Mouse (Mus musculus): ENCODE results near the gene Pgbd5. TPM values are rescaled to one million over a fixed set of nuclear protein-coding genes. Genes with fewer than 3 reads are reported as not detected.

Gene Pgbd5
- polyA plus RNA-seq, 1 experiment = 0.88 TPM

DNA sequence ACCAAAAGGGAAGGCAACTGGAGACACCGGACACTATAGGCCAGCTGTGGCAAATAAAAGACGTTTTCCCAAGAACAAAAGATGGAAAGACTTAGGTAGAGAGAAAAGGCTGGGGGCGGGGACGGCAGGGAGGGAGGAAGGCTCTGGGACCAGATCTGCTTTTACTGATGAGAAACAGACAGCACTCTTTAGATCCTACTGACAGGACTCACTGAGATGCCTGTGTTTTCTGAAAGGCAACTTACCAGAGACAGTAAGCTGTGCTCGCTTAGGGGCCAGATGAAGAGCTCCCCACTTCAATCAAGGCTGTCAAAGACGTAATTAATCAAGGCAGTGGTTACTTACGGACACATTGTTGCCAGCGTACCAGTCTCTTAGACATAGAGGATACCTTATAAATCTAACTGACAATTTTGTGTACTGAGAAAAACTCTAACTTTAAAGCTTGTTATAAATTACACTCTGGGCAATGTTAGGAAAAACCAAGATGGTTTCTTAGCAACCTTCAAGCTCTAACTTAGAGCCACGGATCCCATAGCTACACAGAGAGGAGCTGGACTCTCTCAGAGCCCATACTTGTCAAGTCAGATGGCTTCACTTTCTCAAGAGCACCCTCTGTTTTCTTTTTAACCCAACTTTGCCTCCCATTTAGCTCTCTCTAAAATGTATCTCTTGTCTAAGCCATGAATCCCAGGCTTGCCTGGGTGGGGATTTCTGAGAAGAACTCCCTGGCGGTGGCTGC lies 47.0 kb downstream of the Pgbd5 start:
- no peak for DNase-seq (ENCODE audit: low read depth)

DNA sequence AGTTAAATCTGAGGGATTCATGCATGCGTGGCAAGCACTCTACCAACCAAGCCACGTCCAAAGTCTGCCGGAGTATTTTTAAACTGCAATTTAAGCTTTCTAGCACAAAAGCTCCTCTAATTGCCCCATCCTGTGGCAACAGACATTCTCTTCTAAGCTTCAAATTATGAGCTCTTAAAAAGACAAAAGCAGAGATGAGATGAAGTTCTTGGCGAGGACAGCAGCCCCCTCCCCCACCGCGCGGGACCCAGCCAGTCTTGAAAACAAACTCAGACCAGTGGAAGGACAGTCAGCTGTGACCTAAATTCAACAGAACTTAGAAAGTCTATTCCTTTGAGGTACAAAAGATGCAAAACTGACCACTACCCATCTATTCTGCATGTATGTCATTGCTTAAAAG lies 48.3 kb downstream of the Pgbd5 start:
- no peak for DNase-seq (ENCODE audit: low read depth)

DNA sequence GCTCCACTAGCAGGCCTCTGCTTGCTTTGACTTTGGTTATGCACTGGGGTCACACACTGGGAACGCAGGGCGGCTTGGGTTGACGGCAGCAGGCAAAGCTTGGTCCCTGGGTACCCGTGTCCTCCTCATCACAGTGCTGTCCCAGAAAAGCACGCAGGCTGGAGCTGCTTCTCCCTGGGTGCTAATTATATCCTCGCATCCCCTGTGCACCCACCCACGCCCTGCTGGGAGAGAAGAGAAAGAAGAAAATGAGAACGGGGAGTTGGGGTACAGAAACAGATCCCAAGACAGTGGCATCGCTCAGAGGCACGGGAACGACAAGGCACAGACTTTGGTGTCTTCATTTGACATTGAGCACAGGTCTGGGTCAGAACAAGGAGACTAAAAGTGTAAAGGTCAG lies 50.0 kb downstream of the Pgbd5 start:
- no peak for DNase-seq (ENCODE audit: low read depth)

GRCm38 (mm10) chr8:124386225-124386899 lies 53.1 kb downstream of the Pgbd5 start:
- no peak for DNase-seq (ENCODE audit: low read depth)

DNA sequence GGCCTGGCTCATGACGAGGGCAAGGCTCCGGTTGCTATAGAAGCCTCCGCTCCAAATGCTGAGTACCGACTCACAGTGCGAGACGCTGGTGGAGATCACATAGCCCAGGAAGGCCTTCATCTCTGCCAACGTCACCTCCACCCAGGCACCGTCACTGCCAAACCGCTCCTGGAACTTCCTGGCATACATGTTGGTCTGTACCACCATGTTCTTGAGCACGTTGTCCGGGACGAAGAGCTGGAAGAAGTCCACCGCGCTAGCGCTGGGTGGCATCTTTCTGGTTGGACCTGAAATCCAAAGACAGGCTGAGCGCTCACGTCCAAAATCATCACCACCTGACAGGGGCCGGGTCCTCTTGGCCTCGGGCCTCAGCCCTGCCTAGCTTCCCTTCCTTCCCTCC lies 55.1 kb downstream of the Pgbd5 start:
- no peak for DNase-seq (ENCODE audit: low read depth)

DNA sequence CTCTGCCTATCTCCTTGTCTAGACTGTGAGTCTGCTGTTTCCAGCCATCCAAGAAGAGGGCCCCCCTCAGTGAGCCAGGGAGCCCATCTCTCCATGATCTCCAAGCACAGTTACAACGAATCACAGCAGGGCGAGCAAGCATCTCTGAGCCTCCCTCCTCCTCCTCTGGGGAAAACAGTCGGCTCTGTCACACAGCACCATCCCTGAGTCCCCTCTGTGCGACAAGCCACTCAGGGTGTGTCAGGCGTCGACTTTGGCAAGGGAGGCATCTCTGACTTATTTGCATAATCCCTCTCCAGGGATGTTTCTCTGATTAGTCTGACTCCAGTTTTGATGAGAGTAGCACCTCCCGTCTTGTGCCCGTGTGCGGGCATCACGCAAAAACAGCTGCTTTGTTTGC lies 57.2 kb downstream of the Pgbd5 start:
- no peak for DNase-seq (ENCODE audit: low read depth)

- DNase-seq (ENCODE audit: low read depth) = no peak
Measured at GRCm38 (mm10) chr8:124379289-124379688, 60.2 kb downstream of the Pgbd5 start.

DNA sequence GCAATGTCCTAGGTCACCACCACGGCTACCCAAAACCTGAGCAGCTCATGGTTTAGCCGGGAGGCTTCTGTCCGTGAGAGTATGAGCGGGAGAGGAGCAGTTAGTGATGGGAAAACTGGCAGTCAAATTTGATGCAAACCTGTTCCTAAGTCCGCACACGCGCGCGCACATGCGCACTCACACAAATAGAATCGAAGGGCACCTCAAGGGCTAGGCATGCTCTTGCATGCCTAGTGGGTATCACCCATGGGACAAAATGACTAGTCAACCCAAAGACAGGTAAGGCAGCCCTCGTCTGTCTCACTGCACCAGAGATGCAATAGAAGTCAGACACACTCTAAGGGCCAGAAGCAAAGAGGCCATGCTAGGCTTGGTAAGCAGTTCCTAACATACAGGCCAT lies 63.1 kb downstream of the Pgbd5 start:
- no peak for DNase-seq (ENCODE audit: low read depth)

GRCm38 (mm10) chr8:124375727-124376126 lies 63.7 kb downstream of the Pgbd5 start:
- DNase-seq (ENCODE audit: low read depth) = no peak

DNA sequence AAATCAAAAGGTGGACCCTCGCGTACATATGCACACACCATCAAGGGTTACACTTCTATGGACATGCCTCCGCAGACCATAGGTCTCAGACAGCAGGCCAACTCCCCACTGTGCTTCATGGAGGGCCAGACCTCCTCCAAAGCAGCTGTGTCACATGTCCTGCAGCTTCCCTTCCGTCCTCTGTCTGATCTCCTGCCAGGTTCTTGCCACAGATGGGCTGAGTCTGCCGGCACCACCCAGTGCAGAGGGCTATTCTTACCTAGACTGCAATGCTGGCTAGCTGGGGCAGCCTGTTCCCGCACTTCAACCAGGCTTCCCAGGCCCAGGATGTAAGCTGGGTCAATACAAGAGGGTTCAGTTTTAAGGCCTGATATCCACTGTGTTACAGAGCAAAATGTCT lies 64.3 kb downstream of the Pgbd5 start:
- no peak for DNase-seq (ENCODE audit: low read depth)

GRCm38 (mm10) chr8:124373753-124374152 lies 65.7 kb downstream of the Pgbd5 start:
- no peak for DNase-seq (ENCODE audit: low read depth)

DNA sequence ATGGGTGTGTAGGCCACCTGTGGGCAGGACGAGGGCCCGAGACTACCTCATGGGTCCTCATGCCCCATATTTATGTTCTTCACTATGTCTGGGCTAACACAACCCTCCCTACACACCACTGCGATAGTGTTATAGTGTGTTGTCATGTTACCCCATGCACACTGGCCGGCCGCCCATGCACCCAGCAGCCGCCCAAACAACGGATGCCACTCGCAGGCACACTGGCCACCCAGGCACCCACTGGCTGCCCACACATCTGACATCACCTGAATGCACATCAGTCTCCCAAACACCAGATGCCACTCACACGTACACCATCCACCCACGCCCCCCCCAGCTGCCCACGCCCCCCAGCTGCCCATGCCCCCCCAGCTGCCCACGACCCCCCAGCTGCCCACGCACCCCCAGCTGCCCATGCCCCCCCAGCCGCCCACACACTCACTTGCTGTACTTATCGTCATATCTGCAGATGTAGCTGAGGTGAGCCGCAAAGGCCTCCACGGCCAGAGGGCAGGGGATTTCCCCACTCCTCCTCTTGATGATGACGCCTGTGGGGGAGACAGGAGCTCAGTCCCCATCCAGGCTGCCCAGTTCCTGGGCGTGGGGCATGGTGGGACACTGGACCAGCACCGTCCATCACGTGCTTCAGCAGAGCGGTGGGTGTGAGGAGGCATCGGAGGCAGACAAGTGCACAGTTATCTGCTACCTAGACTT lies 67.9 kb downstream of the Pgbd5 start:
- DNase-seq (ENCODE audit: low read depth) = no peak

DNA sequence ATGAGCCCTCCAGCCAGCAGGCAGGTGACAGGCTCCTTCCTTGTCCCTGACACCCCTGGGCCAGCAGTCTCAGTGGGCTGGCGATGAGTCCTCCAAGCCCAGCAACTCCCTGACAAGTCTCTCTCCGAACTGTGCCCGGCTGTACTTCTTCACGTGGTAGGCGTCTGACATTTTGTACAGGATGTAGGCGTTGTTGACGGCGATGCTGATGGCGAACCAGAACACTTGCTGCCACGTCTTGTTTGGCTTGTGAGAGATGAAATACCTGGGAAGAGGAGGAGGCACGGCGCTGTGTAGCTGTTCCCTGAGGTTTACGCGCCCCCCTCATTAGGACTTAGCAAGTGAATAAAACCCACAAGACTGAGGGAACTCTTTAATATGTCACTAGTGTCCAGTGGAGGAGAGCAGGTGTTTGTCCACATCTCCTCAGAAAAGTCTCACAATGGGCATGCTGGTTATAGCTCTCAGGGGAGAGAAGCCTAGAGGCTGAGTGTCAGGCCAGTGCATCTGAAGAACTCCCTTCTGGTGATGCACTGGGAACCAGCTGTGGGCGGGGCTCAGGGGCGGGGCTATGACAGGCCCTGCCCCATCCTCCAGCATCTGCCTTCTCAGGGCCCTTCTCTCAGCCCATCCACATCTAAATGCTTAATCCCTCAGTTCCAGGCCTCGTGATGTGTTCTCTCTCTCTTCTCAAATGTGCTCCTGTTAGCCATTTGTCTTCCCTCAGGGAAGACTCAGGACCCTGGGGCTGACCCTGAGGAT lies 68.9 kb downstream of the Pgbd5 start:
- DNase-seq (ENCODE audit: low read depth) = no peak

DNA sequence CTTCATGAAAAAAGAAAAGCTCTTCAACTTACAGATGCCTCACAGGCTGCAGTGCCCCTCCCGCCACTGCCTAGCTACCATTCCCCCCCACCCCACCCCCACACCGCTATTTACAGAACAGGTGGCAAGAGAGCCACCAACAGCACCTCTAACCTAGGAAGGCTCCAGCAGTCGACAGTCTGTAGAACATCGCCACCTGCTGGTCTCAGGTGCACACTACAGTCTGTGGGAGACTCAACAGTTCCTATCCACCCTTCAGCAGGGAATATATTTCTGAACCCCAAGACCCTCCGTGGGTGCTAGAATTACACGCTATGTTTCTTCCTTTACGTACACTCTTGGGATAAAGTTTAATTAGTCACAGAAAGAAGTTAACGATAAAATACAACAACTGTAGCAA lies 71.2 kb downstream of the Pgbd5 start:
- DNase-seq (ENCODE audit: low read depth) = no peak

GRCm38 (mm10) chr8:124363337-124363736 lies 76.1 kb downstream of the Pgbd5 start:
- DNase-seq (ENCODE audit: low read depth) = no peak

- no peak for DNase-seq (ENCODE audit: low read depth)
Measured at GRCm38 (mm10) chr8:124362589-124362988, 76.9 kb downstream of the Pgbd5 start.

DNA sequence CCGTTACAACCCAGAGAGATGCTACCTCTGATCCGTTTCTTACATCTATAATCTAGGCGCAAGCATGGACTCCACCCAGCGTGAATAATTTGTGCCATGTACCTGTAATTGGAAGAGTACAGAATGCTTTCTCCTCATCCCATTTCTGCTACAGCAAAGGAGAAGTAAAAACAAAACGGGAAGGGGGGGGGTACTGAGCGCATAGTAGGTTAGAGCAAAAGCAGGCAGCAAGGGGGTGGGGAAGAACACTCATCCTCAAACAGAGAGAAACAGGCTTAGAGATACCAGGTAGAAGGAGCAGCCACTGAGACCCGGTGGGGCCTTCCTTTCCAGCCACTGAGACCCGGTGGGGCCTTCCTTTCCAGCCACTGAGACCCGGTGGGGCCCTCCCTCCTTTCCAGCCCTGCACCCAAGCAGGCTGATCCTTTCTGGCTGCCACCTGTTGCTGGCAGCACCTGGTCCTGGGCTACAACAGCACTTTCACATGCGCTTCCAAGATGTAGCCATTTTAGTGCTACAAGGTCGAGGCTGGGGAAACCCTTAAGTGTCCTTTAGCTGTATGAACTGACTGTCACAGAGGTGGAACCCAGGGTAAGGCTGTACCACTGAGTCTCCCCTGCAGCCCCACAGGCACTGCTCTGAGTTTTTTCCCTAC lies 77.6 kb downstream of the Pgbd5 start:
- no peak for DNase-seq (ENCODE audit: low read depth)

GRCm38 (mm10) chr8:124360911-124361310 lies 78.5 kb downstream of the Pgbd5 start:
- DNase-seq (ENCODE audit: low read depth) = no peak

DNA sequence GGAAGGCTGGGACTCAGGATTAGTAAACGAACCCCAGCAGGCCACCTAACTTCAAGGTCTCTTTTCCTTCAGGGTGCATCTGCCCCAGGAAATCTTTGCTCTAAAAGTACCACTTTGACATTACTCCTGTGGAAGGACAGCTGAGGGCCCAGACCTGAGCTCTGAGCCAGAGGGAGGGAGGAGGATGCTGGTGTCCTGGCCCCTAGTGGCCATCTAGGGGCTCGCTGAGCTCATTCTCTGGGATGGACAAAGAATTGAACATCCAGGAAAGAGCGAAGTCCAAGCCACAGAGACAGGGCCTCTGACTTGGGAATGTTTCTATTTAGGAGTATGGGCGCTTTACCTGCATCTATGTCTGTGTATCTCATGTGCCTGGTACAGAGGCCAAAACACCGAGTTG lies 87.8 kb downstream of the Pgbd5 start:
- DNase-seq (ENCODE audit: low read depth) = no peak

- DNase-seq (ENCODE audit: low read depth) = no peak
Measured at GRCm38 (mm10) chr8:124349663-124350062, 89.8 kb downstream of the Pgbd5 start.

DNA sequence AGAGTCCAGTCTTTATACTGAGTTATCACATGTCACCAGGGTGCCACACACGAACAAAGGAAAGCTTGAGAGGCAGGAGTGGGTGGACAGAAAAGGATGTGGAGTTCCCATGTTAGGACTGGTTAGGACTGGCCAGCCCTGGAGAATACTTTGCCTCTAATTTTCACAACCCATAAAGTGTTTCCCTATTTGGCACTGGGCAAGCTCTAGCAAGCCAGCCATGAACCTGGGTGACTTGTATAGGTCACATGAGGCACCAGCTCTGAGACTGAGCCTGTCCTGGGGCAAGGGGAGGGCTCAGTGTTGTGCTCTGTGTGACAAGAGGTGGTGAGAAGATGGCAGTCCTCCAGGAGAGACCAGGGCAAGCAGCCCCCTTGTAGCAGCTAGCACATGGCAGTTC lies 91.4 kb downstream of the Pgbd5 start:
- DNase-seq (ENCODE audit: low read depth) = no peak

All from gonadal fat pad, adult 2 months (tissue).